Mouse (Mus musculus) testis, adult 2 months (tissue): Measurements from ENCODE around the gene Cdk12.

ENCODE experiments used
- CTCF ChIP-seq: fragments of 200-500 bp; IDR thresholded peaks from 2 replicates; pipeline ENCODE4 v1.5.1; 2012; ENCODE audit warnings: low read depth, mild to moderate bottlenecking, inconsistent platforms, low read length, moderate library complexity; ENCODE audit not compliant: control insufficient read depth, insufficient read depth, insufficient replicate concordance
- POLR2A ChIP-seq: fragments of 200-500 bp; IDR thresholded peaks from 2 replicates; pipeline ENCODE4 v1.6.1; 2012; ENCODE audit warnings: low read depth, mild to moderate bottlenecking, inconsistent platforms, low read length, moderate library complexity; ENCODE audit not compliant: control insufficient read depth

DNA sequence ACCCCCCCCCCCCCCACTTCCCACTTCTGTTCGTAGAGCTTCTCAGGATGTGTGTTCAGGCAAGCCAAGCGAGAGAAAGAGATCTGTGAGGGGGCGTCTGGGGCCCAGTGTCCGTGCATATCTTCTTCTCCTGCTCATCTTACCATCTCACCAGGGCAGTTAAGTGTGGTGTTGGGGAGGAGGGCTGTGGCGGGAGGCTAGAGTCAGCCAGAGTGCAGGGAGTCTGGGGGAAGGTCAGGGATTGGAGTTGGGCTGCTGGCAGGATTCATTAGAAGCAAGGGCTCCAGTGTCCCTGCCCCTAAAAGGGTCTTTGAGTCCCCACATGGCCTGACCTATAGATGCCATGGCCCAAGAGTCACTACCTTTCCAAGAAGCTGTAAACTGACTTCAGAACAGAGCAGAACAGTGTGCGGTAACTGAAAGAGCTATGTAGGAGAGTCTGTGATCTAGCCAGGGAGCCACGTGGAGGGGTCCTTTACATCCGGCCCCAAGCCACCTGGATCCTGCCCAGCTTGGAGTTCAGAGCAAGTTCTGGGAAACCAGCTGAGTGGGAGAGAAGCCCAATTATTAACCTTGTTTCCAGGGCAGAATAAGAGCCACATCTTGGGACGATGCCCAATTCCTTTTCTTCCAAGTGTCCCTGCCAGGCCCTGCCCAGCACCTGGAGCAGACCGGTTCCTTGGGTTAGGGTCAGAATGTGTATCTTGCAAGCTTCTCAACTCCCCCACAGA is 120.4 kb downstream of the Cdk12 start:
- TF ChIP-seq CTCF (no peak), POLR2A (no peak)
